Mouse (Mus musculus) hindbrain, embryonic 13.5 days (tissue): ENCODE measurements at regions not wholly inside any gene's neighbourhood (a gene's known extent, or its start where the extent isn't known, plus 50 kb on each side); places are given as distances from the start of the nearest gene placed in this dataset.
A peak's percentile ranks its signal among the peaks of the same experiment; 100 is the strongest.

ENCODE experiments used
- ATAC-seq: fragments of 200-750 bp; cut with Nextera tagmentation; 2 replicates; pipeline ENCODE4 v1.8.0; 2017; ENCODE audit warnings: moderate TSS enrichment; ENCODE audit not compliant: low FRiP score
- H3K27ac ChIP-seq: fragments of 300-500 bp; sonication (generic); 2 replicates; pipeline ENCODE4 v1.5.1; 2015; ENCODE audit warnings: inconsistent platforms, mild to moderate bottlenecking, moderate library complexity
- H3K27me3 ChIP-seq: fragments of 300-500 bp; sonication (generic); 2 replicates; pipeline ENCODE4 v1.6.1; 2015; ENCODE audit warnings: mild to moderate bottlenecking, inconsistent platforms
- H3K36me3 ChIP-seq: fragments of 300-500 bp; sonication (generic); 2 replicates; pipeline ENCODE4 v1.6.1; 2015; ENCODE audit warnings: mild to moderate bottlenecking, inconsistent platforms
- H3K4me1 ChIP-seq: fragments of 300-500 bp; sonication (generic); replicated peaks from 2 replicates; pipeline ENCODE4 v1.6.1; 2015; ENCODE audit warnings: inconsistent platforms
- H3K4me2 ChIP-seq: fragments of 300-500 bp; sonication (generic); 2 replicates; pipeline ENCODE4 v1.6.1; 2015; ENCODE audit warnings: inconsistent platforms, mild to moderate bottlenecking, moderate library complexity
- H3K4me3 ChIP-seq: fragments of 300-500 bp; sonication (generic); 2 replicates; pipeline ENCODE4 v1.5.1; 2015; ENCODE audit warnings: mild to moderate bottlenecking, inconsistent platforms
- H3K9ac ChIP-seq: fragments of 300-500 bp; sonication (generic); 2 replicates; pipeline ENCODE4 v1.6.1; 2015; ENCODE audit warnings: mild to moderate bottlenecking, inconsistent platforms
- H3K9me3 ChIP-seq: fragments of 300-500 bp; sonication (generic); 2 replicates; pipeline ENCODE4 v1.6.1; 2016; ENCODE audit warnings: inconsistent platforms
- WGBS: fragments of 180-500 bp; shearing (Covaris S2); methylation state at CpG from one replicate; pipeline ENCODE4 v1.1.7; 2015; 5-methylcytosine and 5-hydroxymethylcytosine counted together

GRCm38 (mm10) chr3:149215691-149216090 lies 225.3 kb upstream of the Adgrl2 start:
- Histone ChIP-seq H3K27ac (no peak overlapping the region), H3K36me3 (no peaks in the 10 kb centered on the region), H3K27me3 (peaks cover 6% of the 10 kb centered on the region; the same call in 1 of the 2 replicates), H3K4me1 (no peaks in the 10 kb centered on the region; the same call in 1 of the 2 replicates), H3K9ac (no peak overlapping the region), H3K9me3 (no peaks in the 10 kb centered on the region), H3K4me2 (no peak overlapping the region), H3K4me3 (no peak overlapping the region)
- ATAC-seq: no peak
- 80% methylated on average over 2 of the region's 2 CpGs for WGBS

- Histone ChIP-seq H3K4me2 (no peak overlapping the region), H3K4me1 (no peaks in the 10 kb centered on the region), H3K9ac (no peak overlapping the region), H3K27me3 (no peaks in the 10 kb centered on the region), H3K9me3 (no peaks in the 10 kb centered on the region), H3K27ac (no peak overlapping the region), H3K36me3 (no peaks in the 10 kb centered on the region), H3K4me3 (no peak overlapping the region)
- no peak for ATAC-seq
- 93% methylated on average over 7 of the region's 7 CpGs for WGBS
Observed at GRCm38 (mm10) chr3:149211909-149212308, 221.6 kb upstream of the Adgrl2 start.

GRCm38 (mm10) chr3:149209260-149209659 lies 218.9 kb upstream of the Adgrl2 start:
- Histone ChIP-seq H3K36me3 (no peaks in the 10 kb centered on the region), H3K27ac (no peak overlapping the region), H3K27me3 (no peaks in the 10 kb centered on the region), H3K4me2 (no peak overlapping the region), H3K4me1 (no peaks in the 10 kb centered on the region), H3K9ac (no peak overlapping the region), H3K4me3 (no peak overlapping the region), H3K9me3 (no peaks in the 10 kb centered on the region)
- ATAC-seq: no peak
- WGBS: 84% methylated on average over 2 of the region's 2 CpGs

- Histone ChIP-seq H3K36me3 (no peaks in the 10 kb centered on the region), H3K27me3 (no peaks in the 10 kb centered on the region)
- WGBS: 83% methylated on average over 5 of the region's 5 CpGs
Observed at GRCm38 (mm10) chr3:149203451-149203850, 213.1 kb upstream of the Adgrl2 start.

GRCm38 (mm10) chr3:149196477-149197185 lies 206.3 kb upstream of the Adgrl2 start:
- H3K4me2 ChIP-seq: no peak overlapping the region
- H3K4me1 ChIP-seq: no peaks in the 10 kb centered on the region
- H3K36me3 ChIP-seq: no peaks in the 10 kb centered on the region
- no peak for ATAC-seq
- no peaks in the 10 kb centered on the region for H3K27me3 ChIP-seq
- WGBS: 82% methylated on average over 8 of the region's 8 CpGs
- H3K4me3 ChIP-seq: no peak overlapping the region
- H3K9ac ChIP-seq: no peak overlapping the region
- H3K9me3 ChIP-seq: no peaks in the 10 kb centered on the region
- no peak overlapping the region for H3K27ac ChIP-seq

More at GRCm38 (mm10) chr3:149203451-149203850, 213.1 kb upstream of the Adgrl2 start:
- Histone ChIP-seq H3K9ac (no peak overlapping the region), H3K4me2 (no peak overlapping the region), H3K27ac (no peak overlapping the region), H3K4me1 (no peaks in the 10 kb centered on the region), H3K9me3 (no peaks in the 10 kb centered on the region), H3K4me3 (no peak overlapping the region)
- no peak for ATAC-seq

GRCm38 (mm10) chr3:149190856-149191576 lies 200.7 kb upstream of the Adgrl2 start:
- H3K4me3 ChIP-seq: peak overlapping the region; percentile 21
- no peaks in the 10 kb centered on the region for H3K9me3 ChIP-seq
- peak; percentile 52 for ATAC-seq
- H3K36me3 ChIP-seq: no peaks in the 10 kb centered on the region
- H3K4me2 ChIP-seq: peak overlapping the region; percentile 47
- H3K27ac ChIP-seq: no peak overlapping the region
- WGBS: 44% methylated on average over 19 of the region's 19 CpGs
- no peak overlapping the region for H3K9ac ChIP-seq
- no peaks in the 10 kb centered on the region for H3K27me3 ChIP-seq
- H3K4me1 ChIP-seq: peaks cover 10% of the 10 kb centered on the region

DNA sequence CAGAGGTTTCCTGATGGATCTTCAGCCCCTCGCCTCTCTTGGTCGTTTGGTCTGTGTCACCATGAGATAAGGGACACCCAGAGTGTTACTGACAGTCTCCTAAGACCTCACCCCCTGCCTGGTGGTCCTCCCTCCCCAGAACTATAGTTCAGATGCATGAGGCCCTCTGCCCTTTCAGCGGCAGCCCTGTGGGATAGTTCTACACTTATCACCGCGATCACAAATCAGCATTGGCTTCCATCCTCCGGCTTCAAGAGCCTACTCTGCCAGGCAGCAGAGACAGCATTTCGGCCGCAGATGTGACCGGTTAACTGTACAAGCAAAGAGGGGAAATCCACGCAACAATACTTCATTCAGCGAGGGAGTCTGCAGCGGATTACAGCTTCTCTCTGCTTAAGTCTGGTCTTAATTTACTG lies 193.8 kb upstream of the Adgrl2 start:
- Histone ChIP-seq H3K4me1 (peaks cover 7% of the 10 kb centered on the region; the same call in 1 of the 2 replicates), H3K9me3 (no peaks in the 10 kb centered on the region), H3K36me3 (no peaks in the 10 kb centered on the region), H3K4me3 (no peak overlapping the region), H3K9ac (no peak overlapping the region), H3K27ac (no peak overlapping the region), H3K27me3 (no peaks in the 10 kb centered on the region), H3K4me2 (peak overlapping the region; percentile 15)
- ATAC-seq: no peak
- 35% methylated on average over 12 of the region's 12 CpGs for WGBS

DNA sequence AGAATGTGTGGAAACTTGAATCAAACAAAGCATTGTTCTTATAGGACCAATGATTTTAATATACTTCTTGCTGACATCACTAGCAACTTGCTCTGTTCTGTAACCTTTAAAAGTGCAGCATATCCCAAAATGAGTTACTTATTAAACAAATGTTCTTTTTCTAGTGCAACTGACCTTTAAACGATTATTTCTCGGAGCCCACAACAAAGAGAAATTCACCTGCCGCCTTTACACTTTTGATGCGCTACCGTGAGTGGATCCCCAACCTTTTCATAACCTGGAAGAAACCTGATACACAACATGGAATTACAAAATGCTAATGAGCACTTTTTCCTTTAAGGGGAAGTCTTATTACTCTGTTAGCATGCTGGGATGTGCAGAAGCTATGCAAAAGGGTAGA lies 191.7 kb upstream of the Adgrl2 start:
- no peak for ATAC-seq
- H3K4me2 ChIP-seq: no peak overlapping the region
- WGBS: 87% methylated on average over 5 of the region's 5 CpGs

DNA sequence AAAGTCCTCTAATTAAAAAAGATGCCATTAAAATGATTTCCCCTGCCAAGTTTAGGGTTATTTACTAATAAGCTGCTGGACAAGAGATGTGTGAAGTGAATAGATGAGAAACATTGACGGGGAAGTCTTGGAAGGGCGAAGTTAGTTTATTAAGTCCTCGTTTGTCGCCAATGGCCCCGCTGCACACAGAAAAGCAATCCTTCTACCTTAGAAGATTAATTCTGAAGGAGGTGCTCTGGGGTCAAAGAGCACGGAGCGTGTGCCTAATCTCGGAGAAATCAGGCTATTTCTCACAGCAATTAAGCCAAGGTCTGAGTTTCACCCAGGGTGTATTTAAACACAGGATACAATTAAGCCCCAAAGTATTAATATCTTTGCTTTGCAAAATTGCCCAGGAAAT lies 189.8 kb upstream of the Adgrl2 start:
- Histone ChIP-seq H3K4me3 (no peak overlapping the region), H3K27ac (no peak overlapping the region), H3K9me3 (no peaks in the 10 kb centered on the region), H3K4me1 (peaks cover 10% of the 10 kb centered on the region), H3K4me2 (no peak overlapping the region), H3K9ac (no peak overlapping the region), H3K36me3 (no peaks in the 10 kb centered on the region), H3K27me3 (no peaks in the 10 kb centered on the region)
- 36% methylated on average over 8 of the region's 8 CpGs for WGBS
- no peak for ATAC-seq

More for the DNA sequence above, 191.7 kb upstream of the Adgrl2 start:
- Histone ChIP-seq H3K9ac (no peak overlapping the region), H3K27ac (no peak overlapping the region), H3K4me3 (no peak overlapping the region), H3K4me1 (peaks cover 7% of the 10 kb centered on the region; the same call in 1 of the 2 replicates), H3K27me3 (no peaks in the 10 kb centered on the region), H3K36me3 (no peaks in the 10 kb centered on the region), H3K9me3 (no peaks in the 10 kb centered on the region)

- H3K4me3 ChIP-seq: no peak overlapping the region
- no peaks in the 10 kb centered on the region for H3K36me3 ChIP-seq
- no peaks in the 10 kb centered on the region for H3K27me3 ChIP-seq
- H3K4me2 ChIP-seq: no peak overlapping the region
- H3K9me3 ChIP-seq: no peaks in the 10 kb centered on the region
- no peak for ATAC-seq
- H3K27ac ChIP-seq: no peak overlapping the region
- peaks cover 15% of the 10 kb centered on the region for H3K4me1 ChIP-seq
- H3K9ac ChIP-seq: no peak overlapping the region
- 86% methylated on average over 11 of the region's 11 CpGs for WGBS
Observed at GRCm38 (mm10) chr3:149179486-149180116, 189.2 kb upstream of the Adgrl2 start.

DNA sequence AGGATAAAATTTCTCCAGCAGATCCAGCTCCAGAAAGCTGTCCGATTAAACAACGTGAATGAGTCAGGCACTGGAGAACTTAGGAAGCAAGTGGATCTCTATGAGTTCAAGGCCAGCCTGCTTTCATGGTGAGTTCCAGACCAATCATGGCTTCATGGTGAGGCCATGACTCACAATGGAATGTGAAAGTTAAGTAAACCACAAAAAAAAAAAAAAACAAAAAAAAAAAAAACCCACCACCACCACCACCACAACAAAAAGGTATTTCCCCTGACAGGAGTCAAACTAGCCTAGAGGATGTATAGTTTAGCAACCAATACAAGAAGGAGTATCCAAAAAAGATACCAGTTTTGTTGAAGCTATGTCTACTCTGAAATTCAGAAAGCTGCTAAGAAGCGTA lies 188.5 kb upstream of the Adgrl2 start:
- ATAC-seq: no peak
- Histone ChIP-seq H3K27ac (no peak overlapping the region), H3K4me2 (no peak overlapping the region), H3K4me1 (peaks cover 14% of the 10 kb centered on the region), H3K36me3 (no peaks in the 10 kb centered on the region), H3K9me3 (no peaks in the 10 kb centered on the region), H3K4me3 (no peak overlapping the region), H3K9ac (no peak overlapping the region), H3K27me3 (no peaks in the 10 kb centered on the region)
- 94% methylated on average over 3 of the region's 3 CpGs for WGBS

- no peak overlapping the region for H3K27ac ChIP-seq
- WGBS: 67% methylated on average over 11 of the region's 11 CpGs
- H3K9ac ChIP-seq: no peak overlapping the region
- no peak; the same call in 1 of the 2 replicates for ATAC-seq
- no peaks in the 10 kb centered on the region for H3K9me3 ChIP-seq
- no peaks in the 10 kb centered on the region for H3K27me3 ChIP-seq
- peaks cover 10% of the 10 kb centered on the region for H3K4me1 ChIP-seq
- H3K36me3 ChIP-seq: no peaks in the 10 kb centered on the region
- H3K4me2 ChIP-seq: no peak overlapping the region
- H3K4me3 ChIP-seq: no peak overlapping the region
Observed at GRCm38 (mm10) chr3:149174689-149175390, 184.5 kb upstream of the Adgrl2 start.
